Mouse (Mus musculus) layer of hippocampus, adult 2 months (tissue): Measurements from ENCODE around the gene Prss32. TPM values are rescaled to one million over a fixed set of nuclear protein-coding genes. Genes with fewer than 3 reads are reported as not detected.

Experiments
- DNase-seq, 2 experiments: peaks; one replicate each; pipeline ENCODE4 v3.0.0; 2022; ENCODE audit warnings: low spot score in 2 of 2
- H3K27ac ChIP-seq: fragments of 200-600 bp; 2 replicates; pipeline ENCODE4 v1.8.1; 2022
- H3K4me3 ChIP-seq: fragments of 200-600 bp; 2 replicates; pipeline ENCODE4 v1.8.1; 2022; ENCODE audit warnings: mild to moderate bottlenecking
- CTCF ChIP-seq: fragments of 200-600 bp; conservative IDR thresholded peaks from 2 replicates; pipeline ENCODE4 v1.8.1; 2022; ENCODE audit warnings: antibody characterized with exemption, mild to moderate bottlenecking, moderate library complexity
- long read RNA-seq, 2 experiments: library from polyadenylated mRNA; stranded (forward); transcript quantifications; one replicate each; pipeline ENCODE4 v2.0.0; 2021; ENCODE audit warnings: borderline mapping rate in 2 of 2
- total RNA-seq, 2 experiments: library from RNA; stranded (reverse); gene quantifications; 2 replicates each; pipeline ENCODE4 v1.2.3; 2021

Gene Prss32
- not detected for total RNA-seq
- long read RNA-seq, experiment 1: 0 reads
- long read RNA-seq, experiment 2: 0 reads

GRCm38 (mm10) chr17:23843812-23844273 is at the start of gene Prss32, which contains the start of gene Prss41:
TSS of gene Prss32 (plus strand) at chr17:23843855.
TSS of gene Prss41 (minus strand) at chr17:23844172.
- TF ChIP-seq CTCF: peak; percentile 82
- Histone ChIP-seq H3K4me3 (peak within 1 kb of the TSS; percentile 34), H3K27ac (no peak within 1 kb of the TSS)
- DNase-seq: peak in 1 of 2 experiments; percentile 50

DNA sequence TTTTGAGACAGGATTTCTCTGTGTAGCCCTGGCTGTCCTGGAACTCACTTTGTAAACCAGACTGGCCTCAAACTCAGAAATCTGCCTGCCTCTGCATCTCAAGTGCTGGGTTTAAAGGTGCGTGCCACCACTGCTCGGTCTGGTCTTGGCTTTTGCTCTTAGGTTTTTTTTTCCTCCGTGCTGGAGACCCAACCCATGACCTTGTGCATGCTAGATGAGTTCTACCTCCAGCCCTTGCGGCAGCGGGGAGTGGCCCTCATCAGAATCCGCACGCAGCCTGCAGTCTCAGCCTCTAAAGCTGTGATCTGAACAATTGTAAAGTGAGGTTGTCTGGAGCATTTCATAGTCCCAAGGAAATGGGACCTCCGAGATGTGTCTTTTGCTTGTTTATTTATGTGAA is 48.3 kb upstream of the Prss32 start:
- no peak overlapping the region for H3K27ac ChIP-seq
- no peak overlapping the region for H3K4me3 ChIP-seq
- no peak for DNase-seq
- no peak for TF ChIP-seq CTCF

- no peak overlapping the region for H3K4me3 ChIP-seq
- TF ChIP-seq CTCF: no peak
- no peak overlapping the region for H3K27ac ChIP-seq
- no peak for DNase-seq
Measured at GRCm38 (mm10) chr17:23797316-23797715, 46.3 kb upstream of the Prss32 start.

DNA sequence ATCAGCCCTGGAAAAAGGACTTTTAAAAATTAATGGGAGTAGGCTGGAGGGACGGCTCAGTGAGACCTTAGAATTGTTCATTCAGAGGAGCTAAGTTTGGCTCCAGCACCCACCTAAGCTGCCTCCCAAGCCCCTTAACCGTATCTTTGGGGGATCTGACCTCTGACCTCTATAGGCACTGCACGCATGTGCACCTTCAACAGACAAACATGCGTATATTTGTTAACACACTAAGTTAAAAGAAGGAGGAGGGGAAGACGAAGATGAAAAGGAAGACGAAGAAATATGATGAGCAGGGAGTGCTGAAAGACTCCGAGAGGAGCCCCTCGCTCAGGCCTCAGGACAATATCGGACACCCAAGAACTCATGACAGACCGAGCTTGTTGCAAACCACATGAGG is 42.0 kb upstream of the Prss32 start:
- H3K27ac ChIP-seq: no peak overlapping the region
- no peak for TF ChIP-seq CTCF
- H3K4me3 ChIP-seq: no peak overlapping the region
- DNase-seq: no peak

- DNase-seq: peak; percentile 96 to 99
- TF ChIP-seq CTCF: no peak
- peak overlapping the region; percentile 98 for H3K4me3 ChIP-seq
- peak overlapping the region; percentile 93 for H3K27ac ChIP-seq
Measured at GRCm38 (mm10) chr17:23802746-23803365, 40.8 kb upstream of the Prss32 start.

DNA sequence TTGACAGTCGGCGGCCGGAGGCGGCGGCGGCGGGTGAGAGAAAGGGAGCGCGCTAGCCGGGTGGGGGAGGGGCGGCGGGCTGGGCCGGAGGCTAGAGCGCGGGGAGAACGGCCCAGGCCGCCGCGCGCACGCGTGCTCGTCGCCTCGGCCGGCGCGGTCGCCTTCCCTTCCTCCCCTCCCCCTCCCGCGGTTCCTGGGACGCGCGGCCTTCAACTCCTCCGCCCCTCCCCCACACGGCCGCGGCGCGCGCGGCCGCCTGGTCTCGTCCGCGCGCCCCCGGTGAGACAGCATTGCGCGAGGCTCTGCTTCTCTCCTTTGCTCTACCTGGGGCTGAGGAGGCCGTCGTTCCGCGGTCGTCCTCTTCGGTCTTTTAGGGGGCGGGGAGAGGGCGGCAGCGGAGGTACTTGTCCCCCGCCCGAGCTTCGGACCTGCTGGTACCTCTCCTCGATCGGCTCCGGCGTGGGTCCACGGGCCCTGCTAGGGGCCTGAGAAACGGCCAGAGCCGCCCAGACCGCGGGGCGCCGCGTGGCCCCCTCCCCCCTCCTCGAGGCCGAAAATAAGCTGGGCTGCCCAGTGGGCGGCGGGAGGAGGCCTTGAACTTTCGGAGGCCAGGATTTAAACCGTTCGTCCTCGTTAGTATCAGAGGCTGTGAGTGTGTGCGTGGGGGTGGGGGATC is 40.2 kb upstream of the Prss32 start:
- peak overlapping the region; percentile 98 for H3K4me3 ChIP-seq
- DNase-seq: peak; percentile 55 to 66
- no peak for TF ChIP-seq CTCF
- peak overlapping the region; percentile 93 for H3K27ac ChIP-seq

- DNase-seq: no peak
- Histone ChIP-seq H3K27ac (peak overlapping the region; percentile 93; the same call in 1 of the 2 replicates), H3K4me3 (peak overlapping the region; percentile 98)
- no peak for TF ChIP-seq CTCF
Measured at GRCm38 (mm10) chr17:23804426-23805085, 39.1 kb upstream of the Prss32 start.

- Histone ChIP-seq H3K4me3 (peak overlapping the region; percentile 31; the same call in 1 of the 2 replicates), H3K27ac (peak overlapping the region; percentile 16; the same call in 1 of the 2 replicates)
- peak; percentile 52 for TF ChIP-seq CTCF
- no peak for DNase-seq
Measured at GRCm38 (mm10) chr17:23806867-23807266, 36.8 kb upstream of the Prss32 start.

DNA sequence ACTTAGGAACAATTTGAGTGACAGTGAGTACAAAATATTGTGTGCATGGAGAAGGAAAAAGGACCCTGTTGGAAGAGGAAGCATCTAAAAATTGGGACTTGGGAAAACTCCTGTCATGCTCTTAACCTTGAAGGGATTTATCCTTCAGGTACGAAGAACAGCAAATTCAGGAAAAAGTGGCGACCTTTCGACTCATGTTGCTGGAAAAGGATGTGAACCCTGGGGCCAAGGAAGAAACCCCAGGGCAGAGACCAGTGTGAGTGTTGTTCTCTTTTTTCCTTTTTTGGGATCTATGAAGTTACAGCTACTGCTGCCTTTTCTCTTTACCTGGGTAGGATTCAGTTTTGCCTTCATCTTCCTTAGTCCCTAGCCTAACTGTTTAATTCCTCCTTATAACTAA is 35.7 kb upstream of the Prss32 start:
- DNase-seq: no peak
- no peak for TF ChIP-seq CTCF
- no peak overlapping the region for H3K4me3 ChIP-seq
- no peak overlapping the region for H3K27ac ChIP-seq

GRCm38 (mm10) chr17:23815641-23816040 is 28.0 kb upstream of the Prss32 start:
- H3K4me3 ChIP-seq: no peak overlapping the region
- DNase-seq: no peak
- no peak overlapping the region for H3K27ac ChIP-seq
- TF ChIP-seq CTCF: no peak

GRCm38 (mm10) chr17:23818579-23818978 is 25.1 kb upstream of the Prss32 start:
- Histone ChIP-seq H3K4me3 (no peak overlapping the region), H3K27ac (no peak overlapping the region)

GRCm38 (mm10) chr17:23819235-23819634 is 24.4 kb upstream of the Prss32 start:
- no peak for DNase-seq
- H3K27ac ChIP-seq: no peak overlapping the region
- TF ChIP-seq CTCF: no peak
- no peak overlapping the region for H3K4me3 ChIP-seq

More at GRCm38 (mm10) chr17:23818579-23818978, 25.1 kb upstream of the Prss32 start:
- no peak for TF ChIP-seq CTCF
- no peak for DNase-seq

- DNase-seq: peak in 1 of 2 experiments; percentile 58
- H3K4me3 ChIP-seq: no peak overlapping the region
- peak overlapping the region; percentile 25; the same call in 1 of the 2 replicates for H3K27ac ChIP-seq
- 0 out of 2 replicates have a peak, but pooled peaks have one; percentile 10 for TF ChIP-seq CTCF
Measured at GRCm38 (mm10) chr17:23820731-23821130, 22.9 kb upstream of the Prss32 start.
